Mouse (Mus musculus) liver, adult (tissue): ENCODE measurements around the gene Kcnd3.

Experiments
- GATA4 ChIP-seq: IDR thresholded peaks from 2 replicates; pipeline ENCODE4 v1.6.1; 2014; ENCODE audit warnings: mild to moderate bottlenecking, low read length; ENCODE audit not compliant: insufficient replicate concordance

Kcnd3 gene

GRCm38 (mm10) chr3:105451627-105452555 is at the start of gene Kcnd3:
Gene Kcnd3 (plus strand): TSS chr3:105452330.
- TF ChIP-seq GATA4, result no peak

- no peak for TF ChIP-seq GATA4
Measured at GRCm38 (mm10) chr3:105402676-105403075, 49.5 kb upstream of the Kcnd3 start.

GRCm38 (mm10) chr3:105403410-105404076 is 48.6 kb upstream of the Kcnd3 start:
- no peak for TF ChIP-seq GATA4

- TF ChIP-seq GATA4, result no peak
Measured at GRCm38 (mm10) chr3:105404077-105404446, 48.1 kb upstream of the Kcnd3 start.

- no peak for TF ChIP-seq GATA4
Measured at GRCm38 (mm10) chr3:105405516-105405915, 46.6 kb upstream of the Kcnd3 start.

- no peak for TF ChIP-seq GATA4
Measured at GRCm38 (mm10) chr3:105406036-105406435, 46.1 kb upstream of the Kcnd3 start.

- TF ChIP-seq GATA4, result no peak
Measured at GRCm38 (mm10) chr3:105408211-105408610, 43.9 kb upstream of the Kcnd3 start.

- TF ChIP-seq GATA4, result no peak
Measured at GRCm38 (mm10) chr3:105410810-105411209, 41.3 kb upstream of the Kcnd3 start.

GRCm38 (mm10) chr3:105411776-105412175 is 40.4 kb upstream of the Kcnd3 start:
- no peak for TF ChIP-seq GATA4

GRCm38 (mm10) chr3:105412229-105412628 is 39.9 kb upstream of the Kcnd3 start:
- no peak for TF ChIP-seq GATA4

- no peak for TF ChIP-seq GATA4
Measured at GRCm38 (mm10) chr3:105412681-105413080, 39.4 kb upstream of the Kcnd3 start.

GRCm38 (mm10) chr3:105418441-105418840 is 33.7 kb upstream of the Kcnd3 start:
- no peak for TF ChIP-seq GATA4

GRCm38 (mm10) chr3:105422391-105422790 is 29.7 kb upstream of the Kcnd3 start:
- TF ChIP-seq GATA4, result no peak

- TF ChIP-seq GATA4, result no peak
Measured at GRCm38 (mm10) chr3:105423427-105423826, 28.7 kb upstream of the Kcnd3 start.

- TF ChIP-seq GATA4, result no peak
Measured at GRCm38 (mm10) chr3:105428586-105428985, 23.5 kb upstream of the Kcnd3 start.

- no peak for TF ChIP-seq GATA4
Measured at GRCm38 (mm10) chr3:105436383-105436782, 15.7 kb upstream of the Kcnd3 start.
